Mouse (Mus musculus) olfactory bulb, adult 2 months (tissue): ENCODE measurements around the gene Gm29735.

Source experiments
- CTCF ChIP-seq: fragments of 200-500 bp; IDR thresholded peaks from 2 replicates; pipeline ENCODE4 v1.5.1; 2012; ENCODE audit warnings: low read depth, mild to moderate bottlenecking, low read length, moderate library complexity; ENCODE audit not compliant: insufficient read depth
- POLR2A ChIP-seq: fragments of 200-500 bp; IDR thresholded peaks from 2 replicates; pipeline ENCODE4 v1.6.1; 2012; ENCODE audit warnings: mild to moderate bottlenecking, low read depth, low read length, moderate library complexity; ENCODE audit not compliant: insufficient read depth

DNA sequence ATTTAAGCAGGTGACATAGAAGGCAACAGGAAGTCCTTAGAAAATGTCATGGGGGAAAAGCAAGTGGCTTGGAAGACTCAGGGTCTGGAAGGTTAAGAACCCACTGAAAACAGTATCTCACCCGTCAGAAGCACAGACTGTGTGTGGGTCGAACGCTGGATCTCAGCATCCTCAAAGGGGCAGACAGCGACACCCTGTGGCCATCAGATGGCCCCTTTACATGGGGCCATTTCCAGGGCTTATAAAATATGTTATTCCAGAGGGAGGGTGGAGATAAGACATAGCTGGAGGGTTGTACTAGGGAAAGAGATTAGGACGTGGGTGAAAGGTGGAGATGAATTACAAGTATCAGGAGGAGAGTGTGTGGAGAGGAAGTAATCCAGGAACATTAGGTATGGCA lies 37.3 kb downstream of the Gm29735 start:
- TF ChIP-seq POLR2A (no peak), CTCF (no peak)
